Mouse (Mus musculus): ENCODE data around the gene 1110012L19Rik.
"Not testable (repeated sequence)": the region's sequence is repeated elsewhere in the genome, so short reads cannot be mapped to it uniquely, and the experiment has no call there.

- TF ChIP-seq CTCF (IDR thresholded peaks at IDR 0.05; ENCODE audit: control insufficient read depth, insufficient read depth, insufficient replicate concordance, low read depth, low read length); POLR2A (IDR thresholded peaks at IDR 0.05; ENCODE audit: control insufficient read depth, low read depth, low read length): not testable (repeated sequence)
These were observed 7.0 kb downstream of the 1110012L19Rik start for GRCm38 (mm10) chrX:70392636-70393035.
